Mouse (Mus musculus): ENCODE measurements around the gene Dph1. TPM values are rescaled to one million over a fixed set of nuclear protein-coding genes. Genes with fewer than 3 reads are reported as not detected.

The Dph1 gene
- polyA plus RNA-seq, 1 experiment from 2014 or later: 22.5 TPM

DNA sequence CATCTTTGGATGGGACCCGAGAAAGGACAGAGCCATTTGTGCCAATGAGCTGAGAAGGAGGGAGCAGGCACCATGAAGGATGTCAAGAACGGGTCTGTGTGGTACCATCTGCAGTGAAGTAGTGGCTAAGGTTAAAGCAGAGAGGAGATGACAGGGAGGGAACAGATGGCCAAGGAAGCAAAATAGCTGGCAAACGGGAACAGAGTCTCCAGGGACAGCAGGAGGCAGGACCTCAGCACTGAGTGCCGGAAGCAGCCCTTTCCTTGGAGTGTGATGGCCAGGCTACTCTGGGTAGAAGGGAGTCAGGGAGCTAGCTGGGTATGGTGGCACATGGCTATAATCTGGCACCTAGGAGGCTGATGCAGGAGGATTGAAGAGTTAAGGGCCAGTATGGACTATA is 7.8 kb upstream of the Dph1 start:
- Histone ChIP-seq H3K4me1 (ENCODE audit: control insufficient read depth, insufficient read depth, low read length) (peaks cover 14% of the 10 kb centered on the region; the same call in 1 of the 2 replicates), H3K27me3 (replicated peaks; ENCODE audit: control insufficient read depth, insufficient read depth, low read length) (peaks cover 45% of the 10 kb centered on the region), H3K4me3 (ENCODE audit: low read depth, low read length) (no peak overlapping the region), H3K9ac (ENCODE audit: low read depth, low read length) (no peak overlapping the region), H3K4me2 (ENCODE audit: low read depth, low read length) (no peak overlapping the region), H3K9me3 (ENCODE audit: control insufficient read depth, low read length) (no peaks in the 10 kb centered on the region), H3K36me3 (ENCODE audit: control insufficient read depth, insufficient read depth, low read length) (no peaks in the 10 kb centered on the region), H3K27ac (replicated peaks; ENCODE audit: low read depth, low read length) (no peak overlapping the region)
- no peak for DNase-seq (ENCODE audit: low spot score)
- ATAC-seq (ENCODE audit: low read depth): no peak
- WGBS: 73% methylated on average over 4 of the region's 4 CpGs

DNA sequence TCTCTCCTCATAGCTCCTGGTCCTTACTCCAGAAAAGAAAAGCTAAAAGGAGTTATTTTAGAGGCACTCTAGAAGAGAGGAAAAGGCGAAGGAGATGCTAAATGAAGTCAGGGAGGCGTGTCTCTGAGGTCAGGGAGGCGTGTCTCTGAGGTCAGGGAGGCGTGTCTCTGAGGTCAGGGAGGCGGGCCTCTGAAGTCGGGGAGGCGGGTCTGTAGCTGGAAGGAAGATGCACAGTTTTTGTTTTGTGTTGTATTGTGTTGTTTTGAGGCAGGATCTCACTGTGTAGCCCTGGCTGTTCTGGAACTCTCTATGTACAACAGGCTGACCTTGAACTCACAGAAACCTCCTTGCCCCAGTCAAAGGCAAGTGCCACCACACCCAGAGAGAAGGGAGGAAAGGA is 6.9 kb upstream of the Dph1 start:
- 38% methylated on average over 7 of the region's 7 CpGs for WGBS
- Histone ChIP-seq H3K27me3 (replicated peaks; ENCODE audit: control insufficient read depth, insufficient read depth, low read length) (peaks cover 53% of the 10 kb centered on the region), H3K27ac (replicated peaks; ENCODE audit: low read depth, low read length) (no peak overlapping the region), H3K4me3 (ENCODE audit: low read depth, low read length) (no peak overlapping the region), H3K4me2 (ENCODE audit: low read depth, low read length) (no peak overlapping the region), H3K9ac (ENCODE audit: low read depth, low read length) (no peak overlapping the region), H3K36me3 (ENCODE audit: control insufficient read depth, insufficient read depth, low read length) (no peaks in the 10 kb centered on the region), H3K4me1 (ENCODE audit: control insufficient read depth, insufficient read depth, low read length) (peaks cover 14% of the 10 kb centered on the region; the same call in 1 of the 2 replicates), H3K9me3 (ENCODE audit: control insufficient read depth, low read length) (no peaks in the 10 kb centered on the region)
- ATAC-seq (ENCODE audit: low read depth) (no peak), DNase-seq (ENCODE audit: low spot score) (no peak)

DNA sequence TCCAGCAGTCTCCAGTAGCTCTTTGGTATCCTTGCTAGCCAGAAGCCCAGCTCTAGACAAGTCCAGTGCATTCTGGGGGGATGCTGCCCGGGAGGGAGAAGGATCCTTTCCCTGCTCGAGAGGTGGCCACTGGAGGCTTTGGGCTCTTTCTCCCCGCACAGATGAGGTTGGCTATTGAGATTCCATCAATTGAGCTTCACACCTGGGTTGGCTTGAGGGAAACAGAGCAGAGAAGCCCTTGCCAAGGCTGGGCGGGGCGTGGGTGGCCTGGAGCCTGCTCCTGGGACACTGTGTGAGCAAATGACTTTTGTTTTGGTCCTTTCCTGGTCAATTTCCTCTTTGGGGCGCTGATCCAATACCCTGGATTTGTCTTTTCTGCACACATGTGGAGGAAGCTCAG is 5.1 kb upstream of the Dph1 start:
- DNase-seq (ENCODE audit: low spot score) (no peak), ATAC-seq (ENCODE audit: low read depth) (no peak)
- peaks cover 59% of the 10 kb centered on the region for H3K27me3 ChIP-seq (replicated peaks; ENCODE audit: control insufficient read depth, insufficient read depth, low read length)
- no peak overlapping the region for H3K9ac ChIP-seq (ENCODE audit: low read depth, low read length)
- no peaks in the 10 kb centered on the region for H3K36me3 ChIP-seq (ENCODE audit: control insufficient read depth, insufficient read depth, low read length)
- no peak overlapping the region for H3K27ac ChIP-seq (replicated peaks; ENCODE audit: low read depth, low read length)
- H3K9me3 ChIP-seq (ENCODE audit: control insufficient read depth, low read length): no peaks in the 10 kb centered on the region
- 51% methylated on average over 6 of the region's 6 CpGs for WGBS
- no peak overlapping the region for H3K4me2 ChIP-seq (ENCODE audit: low read depth, low read length)
- H3K4me3 ChIP-seq (ENCODE audit: low read depth, low read length): no peak overlapping the region
- H3K4me1 ChIP-seq (ENCODE audit: control insufficient read depth, insufficient read depth, low read length): peaks cover 14% of the 10 kb centered on the region

DNA sequence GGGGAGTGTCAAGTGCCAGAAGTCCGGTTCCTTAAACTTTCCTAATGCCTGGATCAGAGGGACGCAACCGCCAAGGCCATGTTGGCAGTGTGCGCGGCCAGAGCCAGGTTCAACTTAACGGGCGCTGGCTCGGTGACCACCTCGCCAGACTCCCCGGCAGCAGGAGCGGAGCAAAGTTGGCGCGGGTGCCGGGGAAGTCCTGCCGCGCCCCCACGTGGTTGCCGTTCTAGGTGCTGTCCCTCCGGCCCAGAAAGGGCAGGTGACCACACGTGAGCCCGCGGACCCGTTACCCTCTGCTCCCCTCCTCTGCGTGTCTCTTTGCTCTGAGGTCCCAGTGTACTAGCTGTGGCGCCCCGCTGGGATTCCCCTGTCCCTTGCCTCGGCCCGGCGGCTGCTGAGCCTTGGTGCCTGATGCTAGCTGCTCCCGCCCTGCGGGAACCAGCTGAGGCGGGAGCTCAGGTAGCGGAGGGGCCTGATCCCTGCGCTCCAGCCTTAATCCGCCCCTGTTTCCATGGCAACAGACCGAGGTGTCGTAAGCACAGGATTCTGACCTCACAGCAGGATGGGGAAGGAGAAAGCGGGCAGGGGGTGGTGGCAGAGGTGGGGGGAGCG is 3.9 kb upstream of the Dph1 start:
- Histone ChIP-seq H3K9ac (ENCODE audit: low read depth, low read length) (peak overlapping the region; percentile 47), H3K9me3 (ENCODE audit: control insufficient read depth, low read length) (no peaks in the 10 kb centered on the region), H3K27me3 (replicated peaks; ENCODE audit: control insufficient read depth, insufficient read depth, low read length) (peaks cover 59% of the 10 kb centered on the region), H3K36me3 (ENCODE audit: control insufficient read depth, insufficient read depth, low read length) (no peaks in the 10 kb centered on the region), H3K27ac (replicated peaks; ENCODE audit: low read depth, low read length) (no peak overlapping the region), H3K4me1 (ENCODE audit: control insufficient read depth, insufficient read depth, low read length) (peaks cover 14% of the 10 kb centered on the region), H3K4me3 (ENCODE audit: low read depth, low read length) (peak overlapping the region; percentile 50), H3K4me2 (ENCODE audit: low read depth, low read length) (peak overlapping the region; percentile 90)
- DNase-seq (ENCODE audit: low spot score) (peak; percentile 88), ATAC-seq (ENCODE audit: low read depth) (peak; percentile 27; the same call in 1 of the 2 replicates)
- under 1% methylated on average over 30 of the region's 39 CpGs for WGBS

DNA sequence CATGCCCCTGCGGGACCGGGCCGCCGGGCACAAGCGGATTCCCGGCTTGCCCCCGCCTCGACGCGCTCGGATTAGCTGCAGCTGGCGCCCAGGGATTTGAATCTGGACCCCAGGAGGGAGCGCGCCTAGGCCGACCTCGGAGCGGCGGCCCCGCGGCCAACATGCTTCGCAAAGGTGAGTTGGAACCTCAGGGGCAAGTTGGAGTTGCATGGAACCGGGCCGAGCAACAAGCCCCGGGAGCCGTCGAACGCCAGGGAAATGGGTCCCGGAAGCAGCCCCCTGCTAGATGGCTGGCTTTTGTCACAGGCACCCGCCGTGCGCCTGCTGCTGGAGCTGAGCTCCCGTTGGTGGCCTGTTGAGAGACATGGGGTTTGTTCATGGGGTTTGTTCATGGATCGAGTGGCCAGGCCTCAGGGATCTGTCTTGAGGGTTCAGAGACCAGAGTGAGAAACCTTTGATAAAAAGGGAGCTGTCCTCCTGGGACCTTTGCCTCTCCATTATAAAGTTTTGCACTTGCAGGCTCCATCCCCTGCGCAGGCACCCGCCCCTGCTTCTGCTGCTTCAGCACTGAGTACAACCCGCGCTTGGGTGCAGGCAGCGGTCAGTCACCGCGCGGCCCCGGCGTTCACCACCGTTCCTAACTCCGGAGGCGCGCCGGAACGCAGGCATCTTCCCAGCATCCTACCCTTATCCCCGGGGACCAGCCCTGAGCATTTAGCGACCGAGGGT is 3.2 kb upstream of the Dph1 start:
- ATAC-seq (ENCODE audit: low read depth) (no peak), DNase-seq (ENCODE audit: low spot score) (no peak)
- H3K27me3 ChIP-seq (replicated peaks; ENCODE audit: control insufficient read depth, insufficient read depth, low read length): peaks cover 59% of the 10 kb centered on the region
- H3K4me3 ChIP-seq (ENCODE audit: low read depth, low read length): peak overlapping the region; percentile 50
- under 1% methylated on average over 31 of the region's 52 CpGs for WGBS
- H3K9ac ChIP-seq (ENCODE audit: low read depth, low read length): peak overlapping the region; percentile 47
- peak overlapping the region; percentile 90 for H3K4me2 ChIP-seq (ENCODE audit: low read depth, low read length)
- H3K9me3 ChIP-seq (ENCODE audit: control insufficient read depth, low read length): no peaks in the 10 kb centered on the region
- H3K36me3 ChIP-seq (ENCODE audit: control insufficient read depth, insufficient read depth, low read length): no peaks in the 10 kb centered on the region
- H3K4me1 ChIP-seq (ENCODE audit: control insufficient read depth, insufficient read depth, low read length): peaks cover 18% of the 10 kb centered on the region
- no peak overlapping the region for H3K27ac ChIP-seq (replicated peaks; ENCODE audit: low read depth, low read length)

DNA sequence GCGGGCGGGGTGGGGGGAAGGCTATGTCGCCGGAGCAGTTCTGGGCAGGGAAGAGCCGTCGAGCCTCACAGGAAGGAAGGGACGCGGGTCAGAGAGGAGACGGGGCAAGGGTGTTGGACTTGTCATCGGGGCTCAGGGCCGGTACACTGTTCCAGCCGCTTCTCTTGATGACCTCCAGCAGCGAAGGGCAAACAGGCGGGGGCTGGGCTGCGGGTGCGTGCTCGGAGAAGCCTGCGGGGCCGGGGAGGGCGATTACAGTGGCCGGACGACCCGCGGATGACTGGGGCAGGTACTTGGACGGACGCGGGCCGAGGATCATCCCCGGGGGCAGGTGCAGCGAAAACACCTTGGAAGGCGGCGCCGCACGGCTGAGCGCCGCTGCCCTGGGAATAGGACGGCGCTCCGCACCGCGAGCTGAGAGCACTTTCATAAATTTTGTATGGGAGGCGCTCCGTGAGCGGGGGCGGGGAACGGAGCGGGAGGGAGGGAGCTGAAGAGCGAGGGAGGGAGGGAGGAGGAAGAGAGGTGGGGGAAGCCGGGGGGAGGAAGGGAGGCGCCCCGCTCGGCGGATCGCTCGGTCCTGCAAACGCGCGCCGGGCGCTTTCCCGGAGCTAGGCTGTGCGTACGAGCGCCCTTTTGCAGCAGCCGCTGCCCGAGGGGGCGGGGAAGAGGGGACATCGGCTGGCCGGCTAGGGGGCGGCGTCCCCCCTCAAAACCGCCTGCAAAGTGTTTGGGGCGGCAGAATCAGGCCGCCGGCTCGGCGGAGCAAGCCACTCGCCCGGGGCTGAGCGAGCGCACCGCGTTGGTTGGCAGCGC is 2.4 kb upstream of the Dph1 start, which contains the start of gene Rtn4rl1:
Rtn4rl1 (plus strand) TSS at position 528 of the 816 bp plus-strand sequence.
- Histone ChIP-seq H3K4me1 (ENCODE audit: control insufficient read depth, insufficient read depth, low read length) (peaks cover 20% of the 10 kb centered on the region), H3K9me3 (ENCODE audit: control insufficient read depth, low read length) (no peaks in the 10 kb centered on the region), H3K27ac (replicated peaks; ENCODE audit: low read depth, low read length) (0 out of 2 replicates have a peak within 1 kb of the TSS, but pooled peaks have one; percentile 10), H3K27me3 (replicated peaks; ENCODE audit: control insufficient read depth, insufficient read depth, low read length) (peaks cover 55% of the 10 kb centered on the region), H3K36me3 (ENCODE audit: control insufficient read depth, insufficient read depth, low read length) (no peaks in the 10 kb centered on the region), H3K4me2 (ENCODE audit: low read depth, low read length) (peak within 1 kb of the TSS; percentile 90), H3K9ac (ENCODE audit: low read depth, low read length) (peak within 1 kb of the TSS; percentile 47), H3K4me3 (ENCODE audit: low read depth, low read length) (peak within 1 kb of the TSS; percentile 50)
- DNase-seq (ENCODE audit: low spot score): peak; percentile 75
- 2% methylated on average over 52 of the region's 84 CpGs for WGBS
- ATAC-seq (ENCODE audit: low read depth): no peak

DNA sequence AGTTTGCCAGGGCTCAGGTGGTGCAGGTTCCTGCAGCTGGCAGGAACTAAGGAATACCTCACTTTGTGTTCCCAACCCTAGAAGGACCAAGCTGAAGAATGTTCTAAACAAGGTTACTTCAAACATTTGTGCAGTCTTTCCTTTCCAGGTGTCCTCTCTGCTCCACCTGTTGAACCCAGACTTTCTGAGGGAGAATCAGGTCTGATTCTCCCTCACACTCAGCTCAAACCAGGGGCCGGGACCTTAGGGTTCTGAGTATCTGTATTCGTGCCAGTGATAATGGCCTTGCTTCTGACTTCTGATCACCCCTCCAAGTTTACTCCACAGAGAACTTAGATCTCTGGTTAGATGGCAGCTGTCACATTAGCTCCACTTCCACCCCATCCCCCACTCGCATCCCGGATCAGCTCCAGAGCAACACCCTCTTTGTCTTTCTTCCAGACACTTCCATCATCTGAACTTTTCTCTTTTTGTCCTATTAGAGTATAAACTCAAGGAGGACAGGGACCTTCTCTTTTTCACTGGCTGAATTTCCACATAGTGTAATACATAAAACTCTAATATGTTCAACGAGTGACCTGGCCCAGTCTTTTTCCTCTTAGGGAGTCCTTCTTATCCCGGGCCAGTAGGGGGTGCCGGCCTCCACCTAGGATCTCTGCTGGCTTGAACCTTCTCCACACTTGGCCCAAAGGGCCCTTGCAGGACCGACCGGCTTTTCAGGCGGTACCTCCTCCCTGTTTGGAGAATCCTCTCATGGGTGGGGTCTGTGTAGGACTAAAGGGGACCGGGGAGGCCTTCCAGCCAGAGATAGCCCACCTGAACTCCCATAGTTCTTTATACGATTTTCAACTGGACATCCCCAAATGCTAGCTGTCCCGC is 1.5 kb upstream of the Dph1 start:
- H3K9me3 ChIP-seq (ENCODE audit: control insufficient read depth, low read length): no peaks in the 10 kb centered on the region
- no peak overlapping the region for H3K27ac ChIP-seq (replicated peaks; ENCODE audit: low read depth, low read length)
- DNase-seq (ENCODE audit: low spot score) (peak; percentile 89), ATAC-seq (ENCODE audit: low read depth) (peak; percentile 58)
- H3K9ac ChIP-seq (ENCODE audit: low read depth, low read length): peak overlapping the region; percentile 47; the same call in 1 of the 2 replicates
- peaks cover 20% of the 10 kb centered on the region for H3K4me1 ChIP-seq (ENCODE audit: control insufficient read depth, insufficient read depth, low read length)
- H3K27me3 ChIP-seq (replicated peaks; ENCODE audit: control insufficient read depth, insufficient read depth, low read length): peaks cover 50% of the 10 kb centered on the region
- peak overlapping the region; percentile 90 for H3K4me2 ChIP-seq (ENCODE audit: low read depth, low read length)
- H3K4me3 ChIP-seq (ENCODE audit: low read depth, low read length): peak overlapping the region; percentile 50
- WGBS: 20% methylated on average over 13 of the region's 13 CpGs
- no peaks in the 10 kb centered on the region for H3K36me3 ChIP-seq (ENCODE audit: control insufficient read depth, insufficient read depth, low read length)

DNA sequence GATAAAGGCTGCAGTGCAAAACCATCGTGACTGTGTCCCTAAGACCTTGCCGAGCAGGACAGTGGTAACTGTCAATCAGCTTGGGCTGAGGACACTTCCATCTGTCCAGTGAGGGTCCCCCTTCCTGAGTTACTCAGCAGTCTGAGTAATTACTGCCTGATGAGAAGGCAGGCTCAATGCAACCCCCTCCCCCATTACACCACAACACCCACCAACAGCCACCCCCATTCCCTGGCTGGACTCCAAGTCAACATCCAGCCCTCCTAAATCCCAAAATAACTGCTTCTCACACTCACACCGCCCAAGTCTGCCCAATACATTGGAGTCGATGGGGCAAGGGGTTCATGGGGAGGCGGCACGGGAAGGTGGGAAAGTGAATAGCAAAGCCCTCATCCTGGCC is 800 bp upstream of the Dph1 start:
- Histone ChIP-seq H3K36me3 (ENCODE audit: control insufficient read depth, insufficient read depth, low read length) (no peaks in the 10 kb centered on the region), H3K27ac (replicated peaks; ENCODE audit: low read depth, low read length) (no peak overlapping the region), H3K4me1 (ENCODE audit: control insufficient read depth, insufficient read depth, low read length) (peaks cover 20% of the 10 kb centered on the region), H3K27me3 (replicated peaks; ENCODE audit: control insufficient read depth, insufficient read depth, low read length) (peaks cover 44% of the 10 kb centered on the region), H3K4me2 (ENCODE audit: low read depth, low read length) (no peak overlapping the region), H3K9ac (ENCODE audit: low read depth, low read length) (no peak overlapping the region), H3K4me3 (ENCODE audit: low read depth, low read length) (no peak overlapping the region), H3K9me3 (ENCODE audit: control insufficient read depth, low read length) (no peaks in the 10 kb centered on the region)
- no peak for ATAC-seq (ENCODE audit: low read depth)
- no peak for DNase-seq (ENCODE audit: low spot score)
- WGBS: 46% methylated on average over 6 of the region's 6 CpGs

All from embryonic facial prominence, embryonic 14.5 days (tissue).